Mouse (Mus musculus): ENCODE measurements at regions not wholly inside any gene's neighbourhood (a gene's known extent, or its start where the extent isn't known, plus 50 kb on each side); places are given as distances from the start of the nearest gene placed in this dataset.

DNA sequence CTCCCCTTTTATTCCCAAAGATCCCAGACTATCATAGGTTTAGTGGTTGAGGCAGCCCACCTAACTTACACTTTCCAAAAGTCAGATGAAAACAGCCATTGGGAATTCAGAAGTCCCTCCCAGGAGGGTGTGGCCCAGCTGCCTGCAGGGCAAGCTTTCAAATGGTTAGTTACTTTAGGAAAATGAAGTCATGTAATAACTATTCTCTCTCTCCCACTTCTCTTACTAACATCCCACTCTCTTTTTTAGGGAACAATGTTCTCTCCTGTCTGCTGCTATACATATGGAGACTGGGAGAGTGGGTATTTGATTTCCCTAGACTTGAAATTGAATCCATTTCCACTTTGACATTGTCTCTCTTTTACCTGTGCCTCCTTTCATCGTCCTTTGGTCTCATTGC, 55.0 kb downstream of the Zfp648 start:
- Histone ChIP-seq H3K4me2 (no peak overlapping the region), H3K9me3 (replicated peaks) (no peaks in the 10 kb centered on the region), H3K4me3 (no peak overlapping the region), H3K9ac (no peak overlapping the region), H3K27me3 (no peaks in the 10 kb centered on the region), H3K27ac (no peak overlapping the region), H3K4me1 (replicated peaks) (no peaks in the 10 kb centered on the region), H3K36me3 (no peaks in the 10 kb centered on the region)
- 58% methylated on average over 1 of the region's 1 CpGs for WGBS
- ATAC-seq (replicated peaks; ENCODE audit: insufficient number of reproducible peaks, insufficient read depth, low FRiP score, low read depth), result no peak

DNA sequence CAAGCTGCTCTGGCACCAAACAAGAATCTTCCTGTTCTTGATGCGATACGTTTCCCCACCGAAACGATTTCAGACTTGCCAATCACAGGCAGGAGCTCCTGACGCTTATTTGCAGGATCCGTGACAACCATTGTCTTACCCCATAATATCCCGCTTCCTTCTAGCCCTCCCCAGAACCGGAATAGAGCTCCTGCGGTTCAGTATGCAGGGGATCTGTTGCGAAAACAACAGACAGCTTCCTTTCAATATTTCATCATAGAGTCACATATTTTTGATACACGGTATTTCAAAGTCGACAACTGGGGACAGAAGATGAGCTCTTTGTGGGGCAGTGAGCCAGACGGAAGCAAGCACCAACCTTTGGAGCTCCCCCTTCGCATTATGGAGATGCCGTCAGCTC, 55.8 kb downstream of the Zfp648 start:
- no peak overlapping the region for H3K27ac ChIP-seq

DNA sequence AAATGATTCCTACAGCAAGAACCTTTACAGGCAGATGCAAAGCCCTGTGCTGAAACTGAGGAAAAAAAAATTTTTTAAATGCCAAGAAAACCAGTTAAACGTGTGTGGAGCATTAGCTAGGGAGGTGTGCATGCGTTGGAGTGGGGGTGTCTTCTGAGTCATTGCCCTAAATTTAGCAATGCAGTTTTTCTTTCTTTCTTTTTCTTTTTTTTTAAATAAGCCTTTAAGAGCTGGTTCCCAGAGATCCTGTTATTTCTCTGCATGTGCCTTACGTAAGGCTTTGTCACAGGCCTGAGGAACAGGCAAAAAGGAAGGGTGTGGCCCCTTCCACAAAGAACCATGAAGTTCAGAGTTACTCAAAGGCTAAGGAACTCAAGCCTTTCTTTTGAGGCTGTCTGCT, 57.5 kb downstream of the Zfp648 start:
- no peak for ATAC-seq (replicated peaks; ENCODE audit: insufficient number of reproducible peaks, insufficient read depth, low FRiP score, low read depth)
- Histone ChIP-seq H3K27ac (no peak overlapping the region), H3K36me3 (no peaks in the 10 kb centered on the region), H3K9me3 (replicated peaks) (no peaks in the 10 kb centered on the region), H3K4me1 (replicated peaks) (no peaks in the 10 kb centered on the region), H3K4me3 (no peak overlapping the region), H3K27me3 (no peaks in the 10 kb centered on the region), H3K4me2 (no peak overlapping the region), H3K9ac (no peak overlapping the region)
- WGBS, result 49% methylated on average over 3 of the region's 3 CpGs

More for the DNA sequence above, 55.8 kb downstream of the Zfp648 start:
- no peaks in the 10 kb centered on the region for H3K36me3 ChIP-seq
- no peak overlapping the region for H3K9ac ChIP-seq
- ATAC-seq (replicated peaks; ENCODE audit: insufficient number of reproducible peaks, insufficient read depth, low FRiP score, low read depth), result no peak
- H3K4me1 ChIP-seq (replicated peaks), result no peaks in the 10 kb centered on the region
- 74% methylated on average over 15 of the region's 15 CpGs for WGBS
- no peak overlapping the region for H3K4me3 ChIP-seq
- H3K4me2 ChIP-seq, result no peak overlapping the region
- H3K27me3 ChIP-seq, result no peaks in the 10 kb centered on the region
- H3K9me3 ChIP-seq (replicated peaks), result no peaks in the 10 kb centered on the region

DNA sequence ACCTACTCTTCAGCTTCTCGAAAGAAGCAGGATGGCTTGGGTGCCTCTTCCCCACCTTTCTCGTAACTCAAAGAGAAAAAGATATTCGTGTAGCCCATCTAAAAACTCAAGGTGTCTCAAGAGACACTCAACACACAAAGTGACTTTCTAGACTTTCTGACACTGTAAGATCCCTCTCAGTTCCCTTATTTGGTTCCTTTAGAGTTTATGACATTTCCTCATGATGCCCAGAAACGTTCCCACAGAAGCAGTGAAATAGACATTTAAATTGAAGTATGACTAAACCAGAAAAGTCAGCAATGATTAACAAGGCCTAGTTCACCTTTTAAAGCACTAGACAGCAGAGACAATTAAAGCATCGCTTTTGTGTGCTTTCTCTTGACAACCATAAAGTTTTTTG, 59.4 kb downstream of the Zfp648 start:
- no peak for ATAC-seq (replicated peaks; ENCODE audit: insufficient number of reproducible peaks, insufficient read depth, low FRiP score, low read depth)
- Histone ChIP-seq H3K4me3 (no peak overlapping the region), H3K4me2 (no peak overlapping the region), H3K27ac (no peak overlapping the region), H3K36me3 (no peaks in the 10 kb centered on the region), H3K9ac (no peak overlapping the region), H3K9me3 (replicated peaks) (no peaks in the 10 kb centered on the region), H3K27me3 (no peaks in the 10 kb centered on the region), H3K4me1 (replicated peaks) (no peaks in the 10 kb centered on the region)
- WGBS, result 75% methylated on average over 5 of the region's 5 CpGs

DNA sequence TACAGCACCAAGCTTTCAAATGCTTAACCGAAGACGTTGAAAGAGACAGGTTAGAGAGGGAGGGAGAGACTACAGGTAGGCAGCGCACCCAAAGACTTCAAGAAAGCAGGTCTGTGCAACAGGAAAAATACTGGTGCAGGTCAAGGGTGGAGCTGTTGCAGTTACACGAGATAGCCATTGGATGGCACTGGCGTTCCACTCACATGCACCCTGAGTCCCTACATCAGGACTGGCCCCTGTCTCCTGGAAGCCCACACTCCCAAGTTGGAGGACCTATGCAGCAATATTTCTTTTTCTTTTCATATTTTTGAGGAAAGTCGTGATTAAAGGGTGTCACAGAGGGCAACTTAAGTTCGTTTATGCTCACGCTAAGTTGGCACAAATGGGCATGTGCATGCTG, 80.5 kb downstream of the Zfp648 start:
- H3K4me3 ChIP-seq, result no peak overlapping the region
- no peaks in the 10 kb centered on the region for H3K9me3 ChIP-seq (replicated peaks)
- H3K27ac ChIP-seq, result no peak overlapping the region
- ATAC-seq (replicated peaks; ENCODE audit: insufficient number of reproducible peaks, insufficient read depth, low FRiP score, low read depth), result no peak
- no peaks in the 10 kb centered on the region for H3K27me3 ChIP-seq
- H3K4me1 ChIP-seq (replicated peaks), result no peaks in the 10 kb centered on the region
- no peak overlapping the region for H3K4me2 ChIP-seq
- H3K36me3 ChIP-seq, result no peaks in the 10 kb centered on the region
- no peak overlapping the region for H3K9ac ChIP-seq
- 17% methylated on average over 8 of the region's 8 CpGs for WGBS

DNA sequence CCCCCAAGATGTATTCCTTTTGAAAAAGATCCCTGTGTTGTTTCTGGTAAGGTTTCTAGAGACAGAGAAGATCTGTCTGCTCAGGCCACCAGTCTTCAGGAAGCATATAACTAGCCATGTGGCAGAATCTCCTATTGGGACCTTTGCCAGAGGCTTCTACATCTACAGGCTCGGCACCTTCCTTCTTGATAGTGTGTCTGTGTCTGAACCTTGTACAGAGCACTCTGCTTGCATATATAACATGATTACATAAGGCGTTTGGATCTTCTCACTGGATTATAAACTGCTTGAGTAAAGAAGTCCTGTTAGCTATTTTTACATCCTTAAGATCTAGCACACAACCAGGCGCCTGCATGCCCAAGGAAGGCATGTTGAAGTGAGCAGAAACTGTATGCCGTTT, 85.1 kb downstream of the Zfp648 start:
- H3K4me3 ChIP-seq, result no peak overlapping the region
- 58% methylated on average over 4 of the region's 4 CpGs for WGBS
- ATAC-seq (replicated peaks; ENCODE audit: insufficient number of reproducible peaks, insufficient read depth, low FRiP score, low read depth), result no peak

DNA sequence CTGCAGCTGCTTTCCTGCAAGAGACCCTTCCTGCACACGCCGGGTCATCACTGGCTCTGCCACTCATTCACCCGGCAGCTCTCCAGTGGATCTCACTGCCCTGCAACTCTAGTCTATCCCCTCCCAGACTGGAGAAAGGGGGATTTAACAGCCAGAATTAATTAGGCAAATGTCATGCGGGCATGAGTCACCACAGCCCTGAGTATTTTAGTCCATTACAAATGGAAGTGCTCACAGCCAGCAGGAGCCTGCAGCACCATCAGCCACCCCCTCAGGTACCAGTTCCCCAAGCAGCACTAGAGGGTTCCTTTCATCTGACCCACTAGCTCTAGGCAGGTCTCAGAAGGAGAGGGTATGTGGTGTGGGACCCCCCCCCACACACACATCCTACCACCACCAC, 91.7 kb downstream of the Zfp648 start:
- no peaks in the 10 kb centered on the region for H3K9me3 ChIP-seq (replicated peaks)
- WGBS, result 58% methylated on average over 4 of the region's 4 CpGs

More for the DNA sequence above, 85.1 kb downstream of the Zfp648 start:
- Histone ChIP-seq H3K9ac (no peak overlapping the region), H3K4me1 (replicated peaks) (no peaks in the 10 kb centered on the region), H3K9me3 (replicated peaks) (no peaks in the 10 kb centered on the region), H3K36me3 (no peaks in the 10 kb centered on the region), H3K27me3 (no peaks in the 10 kb centered on the region), H3K4me2 (no peak overlapping the region), H3K27ac (no peak overlapping the region)

DNA sequence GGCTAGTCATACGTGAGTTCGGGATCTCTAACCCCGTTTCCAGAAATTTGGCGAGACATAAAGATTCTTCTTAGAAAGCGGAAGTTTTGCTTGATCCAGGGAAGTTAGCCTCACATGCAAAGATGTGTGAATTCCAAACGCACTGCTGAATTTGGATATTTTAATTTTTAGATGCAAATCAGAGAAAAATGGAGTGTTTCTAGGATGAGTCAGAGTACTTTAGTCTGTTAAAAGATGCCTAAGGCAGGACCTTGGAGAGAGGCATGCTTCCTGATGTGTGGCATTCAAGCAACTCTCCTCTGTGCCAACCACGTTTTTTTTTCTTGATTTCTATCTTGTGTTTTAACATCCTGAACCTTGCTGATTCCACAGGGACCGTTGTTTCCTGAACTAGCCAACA, 95.1 kb downstream of the Zfp648 start:
- no peaks in the 10 kb centered on the region for H3K36me3 ChIP-seq
- 76% methylated on average over 8 of the region's 8 CpGs for WGBS

More for the DNA sequence above, 91.7 kb downstream of the Zfp648 start:
- Histone ChIP-seq H3K27me3 (no peaks in the 10 kb centered on the region), H3K4me1 (replicated peaks) (no peaks in the 10 kb centered on the region), H3K27ac (no peak overlapping the region), H3K4me3 (no peak overlapping the region), H3K9ac (no peak overlapping the region), H3K36me3 (no peaks in the 10 kb centered on the region), H3K4me2 (no peak overlapping the region)
- no peak for ATAC-seq (replicated peaks; ENCODE audit: insufficient number of reproducible peaks, insufficient read depth, low FRiP score, low read depth)

DNA sequence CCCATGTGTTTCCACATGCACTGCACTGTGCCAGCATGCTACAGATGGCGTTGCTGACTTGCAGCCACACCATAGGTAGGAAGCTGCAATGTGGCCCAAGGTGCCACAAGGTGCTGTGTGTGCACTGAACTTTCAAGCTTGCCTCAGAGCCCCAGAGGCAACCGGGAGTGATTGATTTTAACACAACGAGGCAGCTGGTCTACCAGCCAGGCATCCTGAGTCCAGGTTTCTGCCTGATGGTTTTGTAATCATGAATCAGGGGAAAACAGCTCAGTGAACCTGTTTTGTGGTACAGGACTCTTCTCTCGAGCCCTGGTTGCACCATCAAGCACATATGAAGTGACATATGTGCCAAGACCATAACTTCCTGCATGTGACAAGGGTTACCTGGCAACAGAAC, 98.9 kb downstream of the Zfp648 start:
- no peaks in the 10 kb centered on the region for H3K27me3 ChIP-seq
- no peaks in the 10 kb centered on the region for H3K36me3 ChIP-seq
- H3K4me2 ChIP-seq, result no peak overlapping the region
- WGBS, result 68% methylated on average over 4 of the region's 4 CpGs
- peaks cover 12% of the 10 kb centered on the region for H3K4me1 ChIP-seq (replicated peaks)
- no peak overlapping the region for H3K4me3 ChIP-seq
- no peak for ATAC-seq (replicated peaks; ENCODE audit: insufficient number of reproducible peaks, insufficient read depth, low FRiP score, low read depth)
- no peak overlapping the region for H3K9ac ChIP-seq
- peak overlapping the region; percentile 48; the same call in 1 of the 2 replicates for H3K27ac ChIP-seq
- no peaks in the 10 kb centered on the region for H3K9me3 ChIP-seq (replicated peaks)

More for the DNA sequence above, 95.1 kb downstream of the Zfp648 start:
- no peak for ATAC-seq (replicated peaks; ENCODE audit: insufficient number of reproducible peaks, insufficient read depth, low FRiP score, low read depth)
- H3K9me3 ChIP-seq (replicated peaks), result no peaks in the 10 kb centered on the region
- no peak overlapping the region for H3K9ac ChIP-seq
- H3K4me3 ChIP-seq, result no peak overlapping the region
- no peak overlapping the region for H3K4me2 ChIP-seq
- H3K27me3 ChIP-seq, result no peaks in the 10 kb centered on the region
- H3K4me1 ChIP-seq (replicated peaks), result peaks cover 12% of the 10 kb centered on the region
- no peak overlapping the region for H3K27ac ChIP-seq

DNA sequence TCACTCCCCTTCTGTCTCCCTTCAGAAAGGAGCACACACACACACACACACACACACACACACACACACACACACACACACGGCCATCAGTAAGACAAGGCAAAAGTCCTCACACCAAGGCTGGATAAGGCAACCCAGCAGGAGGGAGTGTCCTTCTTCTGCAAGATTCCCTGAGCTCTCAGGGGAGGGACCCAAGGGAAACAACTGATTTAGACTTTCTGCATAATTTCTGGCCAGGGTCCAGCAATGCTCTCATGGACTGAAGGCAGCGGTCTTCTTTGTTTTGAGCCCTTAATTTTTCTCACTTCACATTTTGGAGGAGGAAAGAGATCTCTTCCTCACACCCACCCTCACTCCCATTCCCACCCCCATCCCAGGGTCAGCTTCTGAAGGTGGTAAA, 108.7 kb downstream of the Zfp648 start:
- no peak overlapping the region for H3K27ac ChIP-seq
- no peaks in the 10 kb centered on the region for H3K36me3 ChIP-seq
- H3K4me1 ChIP-seq (replicated peaks), result no peaks in the 10 kb centered on the region
- H3K9me3 ChIP-seq (replicated peaks), result no peaks in the 10 kb centered on the region
- H3K4me2 ChIP-seq, result no peak overlapping the region
- no peaks in the 10 kb centered on the region for H3K27me3 ChIP-seq
- 36% methylated on average over 2 of the region's 2 CpGs for WGBS
- no peak overlapping the region for H3K9ac ChIP-seq
- no peak for ATAC-seq (replicated peaks; ENCODE audit: insufficient number of reproducible peaks, insufficient read depth, low FRiP score, low read depth)
- H3K4me3 ChIP-seq, result no peak overlapping the region
